Mouse (Mus musculus): ENCODE measurements around the gene Hsf2bp. TPM values are rescaled to one million over a fixed set of nuclear protein-coding genes. Genes with fewer than 3 reads are reported as not detected.

Hsf2bp gene
- polyA plus RNA-seq, 2 experiments = 0.07 to 0.10 TPM

DNA sequence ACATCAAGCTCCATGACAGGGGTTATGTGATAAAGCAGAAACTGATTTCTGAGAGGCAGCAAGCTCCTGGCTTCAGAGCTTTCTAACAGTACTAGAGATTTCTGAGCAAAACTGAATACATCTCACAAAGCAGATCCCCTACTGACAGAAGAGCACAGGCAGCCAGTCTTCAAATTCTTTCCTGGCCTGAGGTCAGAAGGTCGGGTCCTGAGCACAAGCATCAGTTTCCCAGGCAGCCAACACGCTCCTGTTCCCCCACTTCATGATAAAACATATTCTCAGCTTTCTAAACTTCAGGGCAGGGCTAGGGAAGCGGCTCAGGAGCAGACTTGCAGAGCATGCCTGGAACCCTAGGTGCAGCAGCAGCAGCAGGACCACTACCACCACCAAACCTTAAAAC, 52.7 kb downstream of the Hsf2bp start:
- Histone ChIP-seq H3K27me3 (ENCODE audit: control insufficient read depth, insufficient read depth, low read length) (no peaks in the 10 kb centered on the region), H3K4me3 (ENCODE audit: insufficient read depth in 1 of 2, low read depth in 2 of 2, low read length in 2 of 2) (no peak overlapping the region), H3K4me1 (replicated peaks; ENCODE audit: control insufficient read depth in 2 of 2, insufficient read depth in 2 of 2, low read length in 1 of 2) (peaks cover 0 to 4% of the 10 kb centered on the region in 2 experiments; a peak in 1 of 4 replicates), H3K27ac (no peak overlapping the region), H3K4me2 (ENCODE audit: low read depth) (no peak overlapping the region), H3K36me3 (replicated peaks; ENCODE audit: control insufficient read depth, insufficient read depth, low read depth) (no peaks in the 10 kb centered on the region), H3K9me3 (ENCODE audit: control insufficient read depth, low read length) (no peaks in the 10 kb centered on the region), H3K9ac (replicated peaks) (no peak overlapping the region)
- DNase-seq (ENCODE audit: low read depth in 3 of 3, low spot score in 3 of 3) (no peak), ATAC-seq (ENCODE audit: insufficient read depth) (no peak)
- whole genome bisulfite sequencing (ENCODE audit: insufficient replicate concordance) = 45% methylated on average over 3 of the region's 3 CpGs
- no peak for TF ChIP-seq EP300 (IDR thresholded peaks at IDR 0.05; ENCODE audit: low read depth)
- TF ChIP-seq CTCF (IDR thresholded peaks at IDR 0.05; ENCODE audit: low read depth) = no peak

DNA sequence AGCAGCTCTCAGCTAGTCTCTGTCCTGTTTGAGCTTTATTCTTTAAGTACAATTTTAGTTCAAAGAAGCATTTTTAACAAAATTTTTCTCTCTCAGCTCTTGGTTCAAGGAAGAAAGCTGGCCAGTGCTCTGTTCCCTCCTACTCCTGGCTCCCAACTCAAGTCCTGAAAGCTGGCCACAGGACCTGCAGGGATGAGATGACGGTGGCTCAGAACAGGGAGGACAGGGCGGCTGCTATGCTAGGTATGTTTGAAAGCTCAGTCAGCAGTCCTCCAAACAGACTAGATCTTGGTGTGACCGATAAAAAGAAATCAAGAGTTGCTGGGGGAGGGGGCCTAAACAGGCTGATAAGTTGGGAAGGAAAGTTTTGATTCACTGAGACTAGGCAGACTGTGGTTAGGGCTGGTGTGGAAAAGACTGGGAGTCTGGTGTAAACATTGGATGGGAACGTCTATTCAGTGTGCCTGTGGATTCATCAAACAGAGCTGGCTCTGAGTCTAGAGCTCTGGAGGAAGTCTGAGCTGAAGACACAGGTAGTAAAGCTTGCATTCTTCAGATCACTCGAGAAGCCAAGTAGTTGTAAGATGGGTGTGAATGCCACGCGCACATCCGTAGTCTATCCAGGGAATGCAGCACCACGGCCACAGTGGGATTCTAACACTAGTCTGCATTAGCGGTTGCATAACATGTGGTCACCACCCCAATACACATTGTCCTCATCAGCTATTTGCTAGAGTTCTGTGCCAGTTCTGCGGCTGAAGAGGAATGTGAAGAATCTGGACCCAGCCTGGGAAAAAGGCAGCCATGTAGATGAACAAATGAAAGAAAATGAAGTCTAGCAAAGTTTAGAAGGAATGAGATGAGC, 53.6 kb downstream of the Hsf2bp start:
- ATAC-seq (ENCODE audit: insufficient read depth) = no peak
- H3K9ac ChIP-seq (replicated peaks) = no peak overlapping the region
- DNase-seq (ENCODE audit: low read depth in 3 of 3, low spot score in 3 of 3) = no peak
- no peak overlapping the region for H3K4me2 ChIP-seq (ENCODE audit: low read depth)
- H3K27me3 ChIP-seq (ENCODE audit: control insufficient read depth, insufficient read depth, low read length) = no peaks in the 10 kb centered on the region
- 67% methylated on average over 11 of the region's 11 CpGs for WGBS (ENCODE audit: insufficient replicate concordance)
- peaks cover 0 to 4% of the 10 kb centered on the region in 2 experiments; a peak in 1 of 4 replicates for H3K4me1 ChIP-seq (replicated peaks; ENCODE audit: control insufficient read depth in 2 of 2, insufficient read depth in 2 of 2, low read length in 1 of 2)
- no peaks in the 10 kb centered on the region for H3K9me3 ChIP-seq (ENCODE audit: control insufficient read depth, low read length)
- no peak overlapping the region for H3K4me3 ChIP-seq (ENCODE audit: insufficient read depth in 1 of 2, low read depth in 2 of 2, low read length in 2 of 2)
- TF ChIP-seq CTCF (IDR thresholded peaks at IDR 0.05; ENCODE audit: low read depth) (no peak), EP300 (IDR thresholded peaks at IDR 0.05; ENCODE audit: low read depth) (no peak)
- no peak overlapping the region for H3K27ac ChIP-seq
- H3K36me3 ChIP-seq (replicated peaks; ENCODE audit: control insufficient read depth, insufficient read depth, low read depth) = no peaks in the 10 kb centered on the region

DNA sequence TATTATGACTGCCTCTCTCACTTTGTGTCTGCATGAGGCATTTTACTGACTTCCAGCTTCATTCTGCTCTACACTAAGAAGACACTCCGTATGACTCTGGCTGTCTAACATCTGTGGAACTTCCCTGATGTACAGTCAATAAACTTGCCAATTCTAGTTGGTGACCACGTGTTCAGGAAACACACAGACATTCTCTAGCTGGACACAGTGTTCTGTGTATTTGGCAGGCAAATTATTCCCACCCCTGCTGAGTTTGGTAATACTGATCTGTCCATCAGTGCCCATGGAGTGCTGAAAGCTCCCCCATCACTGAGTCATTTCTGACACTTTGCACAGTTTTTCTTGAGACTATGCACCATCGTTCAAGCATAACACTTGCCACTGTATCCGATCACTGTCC, 56.3 kb downstream of the Hsf2bp start:
- Histone ChIP-seq H3K4me2 (ENCODE audit: low read depth) (no peak overlapping the region), H3K27ac (no peak overlapping the region), H3K9me3 (ENCODE audit: control insufficient read depth, low read length) (no peaks in the 10 kb centered on the region), H3K4me3 (ENCODE audit: insufficient read depth in 1 of 2, low read depth in 2 of 2, low read length in 2 of 2) (no peak overlapping the region), H3K4me1 (replicated peaks; ENCODE audit: control insufficient read depth in 2 of 2, insufficient read depth in 2 of 2, low read length in 1 of 2) (peaks cover 0 to 8% of the 10 kb centered on the region in 2 experiments; a peak in 2 of 4 replicates), H3K27me3 (ENCODE audit: control insufficient read depth, insufficient read depth, low read length) (no peaks in the 10 kb centered on the region), H3K36me3 (replicated peaks; ENCODE audit: control insufficient read depth, insufficient read depth, low read depth) (no peaks in the 10 kb centered on the region), H3K9ac (replicated peaks) (no peak overlapping the region)
- TF ChIP-seq EP300 (IDR thresholded peaks at IDR 0.05; ENCODE audit: low read depth) (no peak), CTCF (IDR thresholded peaks at IDR 0.05; ENCODE audit: low read depth) (no peak)
- ATAC-seq (ENCODE audit: insufficient read depth) (no peak), DNase-seq (ENCODE audit: low read depth in 3 of 3, low spot score in 3 of 3) (no peak)
- 58% methylated on average over 4 of the region's 4 CpGs for WGBS (ENCODE audit: insufficient replicate concordance)

DNA sequence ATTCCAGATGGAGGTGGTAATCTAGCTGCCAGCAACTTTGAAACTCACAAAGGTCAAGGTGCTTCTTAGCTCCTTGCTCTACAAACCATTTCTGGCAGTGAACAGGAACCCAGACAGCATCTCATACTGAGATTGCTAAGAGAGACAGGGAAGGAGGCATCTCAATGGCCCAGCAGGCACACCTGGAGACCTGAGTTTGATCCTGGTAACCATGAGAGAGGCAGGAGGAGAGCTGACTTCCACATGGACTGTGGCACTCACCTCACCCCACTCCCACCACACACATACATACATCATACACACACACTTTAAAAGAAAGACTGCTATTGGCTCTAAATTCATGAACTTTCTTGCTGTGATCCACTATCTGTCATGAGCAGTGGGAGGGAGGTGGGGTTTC, 59.0 kb downstream of the Hsf2bp start:
- Histone ChIP-seq H3K36me3 (replicated peaks; ENCODE audit: control insufficient read depth, insufficient read depth, low read depth) (no peaks in the 10 kb centered on the region), H3K4me1 (replicated peaks; ENCODE audit: control insufficient read depth in 2 of 2, insufficient read depth in 2 of 2, low read length in 1 of 2) (peaks cover 0 to 6% of the 10 kb centered on the region in 2 experiments; a peak in 1 of 4 replicates), H3K4me2 (ENCODE audit: low read depth) (no peak overlapping the region), H3K4me3 (ENCODE audit: insufficient read depth in 1 of 2, low read depth in 2 of 2, low read length in 2 of 2) (no peak overlapping the region), H3K27me3 (ENCODE audit: control insufficient read depth, insufficient read depth, low read length) (no peaks in the 10 kb centered on the region), H3K9ac (replicated peaks) (no peak overlapping the region), H3K9me3 (ENCODE audit: control insufficient read depth, low read length) (no peaks in the 10 kb centered on the region), H3K27ac (no peak overlapping the region)
- TF ChIP-seq EP300 (IDR thresholded peaks at IDR 0.05; ENCODE audit: low read depth) (no peak), CTCF (IDR thresholded peaks at IDR 0.05; ENCODE audit: low read depth) (no peak)
- no peak for DNase-seq (ENCODE audit: low read depth in 3 of 3, low spot score in 3 of 3)
- no peak for ATAC-seq (ENCODE audit: insufficient read depth)

DNA sequence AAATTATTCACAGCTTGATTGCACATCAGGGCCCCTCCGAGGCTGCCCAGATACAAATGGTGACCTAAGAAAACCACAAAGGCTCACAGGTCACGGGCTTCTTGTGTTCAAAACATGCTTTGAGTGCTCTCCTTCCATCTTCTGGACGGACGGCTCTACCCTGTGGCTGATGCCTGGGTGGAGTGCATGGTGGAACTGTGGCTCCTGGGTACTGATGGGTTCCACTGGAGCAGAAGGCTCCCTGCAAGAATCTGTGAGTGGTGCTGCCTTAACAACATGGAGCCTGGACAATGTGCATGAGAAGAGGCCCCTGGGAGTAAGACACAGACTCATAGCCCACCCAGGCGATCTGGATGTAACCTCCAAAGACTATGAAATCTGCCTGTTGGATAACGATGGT, 59.6 kb downstream of the Hsf2bp start:
- DNase-seq (ENCODE audit: low read depth in 3 of 3, low spot score in 3 of 3) = no peak
- no peaks in the 10 kb centered on the region for H3K9me3 ChIP-seq (ENCODE audit: control insufficient read depth, low read length)
- peaks cover 0 to 5% of the 10 kb centered on the region in 2 experiments; a peak in 1 of 4 replicates for H3K4me1 ChIP-seq (replicated peaks; ENCODE audit: control insufficient read depth in 2 of 2, insufficient read depth in 2 of 2, low read length in 1 of 2)
- WGBS (ENCODE audit: insufficient replicate concordance) = 57% methylated on average over 6 of the region's 6 CpGs
- H3K36me3 ChIP-seq (replicated peaks; ENCODE audit: control insufficient read depth, insufficient read depth, low read depth) = no peaks in the 10 kb centered on the region
- TF ChIP-seq CTCF (IDR thresholded peaks at IDR 0.05; ENCODE audit: low read depth) (no peak), EP300 (IDR thresholded peaks at IDR 0.05; ENCODE audit: low read depth) (no peak)
- H3K27me3 ChIP-seq (ENCODE audit: control insufficient read depth, insufficient read depth, low read length) = no peaks in the 10 kb centered on the region
- no peak overlapping the region for H3K4me3 ChIP-seq (ENCODE audit: insufficient read depth in 1 of 2, low read depth in 2 of 2, low read length in 2 of 2)
- no peak overlapping the region for H3K9ac ChIP-seq (replicated peaks)
- no peak for ATAC-seq (ENCODE audit: insufficient read depth)
- no peak overlapping the region for H3K4me2 ChIP-seq (ENCODE audit: low read depth)
- no peak overlapping the region for H3K27ac ChIP-seq

All from liver, embryonic 14.5 days (tissue).